Mouse (Mus musculus) ES-E14 (cell line): ENCODE data around the gene Bcl11b. TPM values are rescaled to one million over a fixed set of nuclear protein-coding genes. Genes with fewer than 3 reads are reported as not detected.

Source experiments
- DNase-seq: peaks from one replicate; pipeline ENCODE4 v3.0.0-alpha.2; 2013; ENCODE audit warnings: low read depth, low spot score
- H3K27ac ChIP-seq: 2 replicates; pipeline ENCODE4 v1.5.1; 2012; ENCODE audit warnings: low read depth, mild to moderate bottlenecking, low read length, moderate library complexity, mixed read lengths; ENCODE audit not compliant: poor library complexity, insufficient read depth, severe bottlenecking
- H3K36me3 ChIP-seq: 2 replicates; pipeline ENCODE4 v1.6.1; 2012; ENCODE audit warnings: mild to moderate bottlenecking, low read length, moderate library complexity, mixed read lengths; ENCODE audit not compliant: control insufficient read depth, poor library complexity, insufficient read depth, severe bottlenecking
- H3K4me1 ChIP-seq, 2 experiments: fragments of 150-350 bp in 1 of 2; sonication (generic) in 1 of 2; 2 replicates each; pipeline ENCODE4 v1.6.1; 2012; ENCODE audit warnings: low read length in 2 of 2, mild to moderate bottlenecking in 1 of 2, mixed read lengths in 1 of 2; ENCODE audit not compliant: control insufficient read depth in 2 of 2, insufficient read depth in 2 of 2, poor library complexity in 1 of 2
- H3K4me3 ChIP-seq, 2 experiments: fragments of 150-350 bp in 1 of 2; sonication (generic) in 1 of 2; 2 replicates each; pipeline ENCODE4 v1.5.1; 2012; ENCODE audit warnings: low read length in 2 of 2, low read depth in 1 of 2, mild to moderate bottlenecking in 1 of 2, mixed read lengths in 1 of 2; ENCODE audit not compliant: insufficient read depth in 1 of 2, poor library complexity in 1 of 2, severe bottlenecking in 1 of 2
- H3K9ac ChIP-seq: 2 replicates; pipeline ENCODE4 v1.6.1; 2012; ENCODE audit warnings: low read depth, mild to moderate bottlenecking, low read length, mixed read lengths; ENCODE audit not compliant: poor library complexity, insufficient read depth, severe bottlenecking
- H3K9me3 ChIP-seq: fragments of 150-350 bp; sonication (generic); 2 replicates; pipeline ENCODE4 v1.6.1; 2012; ENCODE audit warnings: low read depth, mild to moderate bottlenecking, low read length; ENCODE audit not compliant: control insufficient read depth, insufficient read depth
- CHD2 ChIP-seq: IDR thresholded peaks from 2 replicates; pipeline ENCODE4 v1.6.1; 2014; ENCODE audit warnings: mild to moderate bottlenecking, low read depth, low read length, inconsistent platforms
- HCFC1 ChIP-seq: IDR thresholded peaks from 2 replicates; pipeline ENCODE4 v1.6.1; 2012; ENCODE audit warnings: low read length, inconsistent platforms, borderline replicate concordance; ENCODE audit not compliant: insufficient read depth
- MAFK ChIP-seq: IDR thresholded peaks from 2 replicates; pipeline ENCODE4 v1.6.1; 2014; ENCODE audit warnings: mild to moderate bottlenecking, low read depth, low read length, inconsistent platforms; ENCODE audit not compliant: insufficient read depth
- ZC3H11A ChIP-seq: IDR thresholded peaks from 2 replicates; pipeline ENCODE4 v1.6.1; 2012; ENCODE audit warnings: low read depth, mild to moderate bottlenecking, inconsistent platforms, low read length, borderline replicate concordance
- ZNF384 ChIP-seq: IDR thresholded peaks from 2 replicates; pipeline ENCODE4 v1.6.1; 2012; ENCODE audit warnings: low read depth, low read length, inconsistent platforms
- in situ Hi-C, 2 experiments: fragments of 600-800 bp; cut with MboI; formaldehyde crosslinking; loops; one replicate each; pipeline ENCODE4 v1.15.1; 2025; ENCODE audit warnings: low sequenced_read_pairs in 2 of 2, inconsistent platforms in 1 of 2; ENCODE audit not compliant: unreplicated experiment in 2 of 2
- total RNA-seq: library from RNA; depleted of rRNA; stranded (reverse); fragments of 300-350 nt; gene quantifications from 2 replicates; pipeline ENCODE4 v1.2.3, GENCODE M21; 2012

Bcl11b gene
- total RNA-seq, 1 experiment, result 0.85 TPM

DNA sequence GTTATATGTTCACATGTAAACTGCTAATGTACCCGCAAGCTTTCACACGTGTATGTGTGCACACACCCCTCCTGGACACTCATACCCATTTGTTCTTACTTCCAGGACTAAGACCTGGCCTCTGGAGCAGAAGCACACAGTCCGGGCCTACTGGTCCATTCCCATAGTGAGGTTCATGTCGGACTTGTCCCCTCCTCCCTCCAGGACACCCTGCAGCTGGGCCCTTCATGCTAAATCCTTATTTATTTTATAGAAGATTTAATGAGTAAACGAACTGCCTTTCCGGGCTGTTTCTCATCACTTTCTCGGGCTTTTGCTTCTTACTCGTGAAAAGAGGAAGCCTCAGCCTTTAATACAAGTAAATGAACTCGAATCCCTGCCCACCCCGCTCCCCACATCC lies 54.0 kb downstream of the Bcl11b start:
- no peak overlapping the region for H3K9ac ChIP-seq
- H3K9me3 ChIP-seq, result no peaks in the 10 kb centered on the region
- in situ Hi-C loops, result no loop called here
- no peaks in the 10 kb centered on the region for H3K36me3 ChIP-seq
- peaks cover 0 to 4% of the 10 kb centered on the region in 2 experiments; a peak in 1 of 4 replicates for H3K4me1 ChIP-seq
- no peak for TF ChIP-seq HCFC1
- no peak for TF ChIP-seq ZC3H11A
- no peak for TF ChIP-seq MAFK
- TF ChIP-seq CHD2, result no peak
- no peak for TF ChIP-seq ZNF384
- H3K4me3 ChIP-seq, result no peak overlapping the region
- DNase-seq, result no peak
- no peak overlapping the region for H3K27ac ChIP-seq

GRCm38 (mm10) chr12:107942100-107942499 lies 61.3 kb downstream of the Bcl11b start:
- Histone ChIP-seq H3K4me3 (no peak overlapping the region), H3K36me3 (no peaks in the 10 kb centered on the region), H3K9me3 (no peaks in the 10 kb centered on the region), H3K27ac (no peak overlapping the region), H3K4me1 (0 out of 4 replicates have a peak, but pooled peaks cover 0 to under 1% of the 10 kb centered on the region in 2 experiments), H3K9ac (no peak overlapping the region)
- TF ChIP-seq ZC3H11A (no peak), CHD2 (no peak), MAFK (no peak), ZNF384 (no peak), HCFC1 (no peak)
- no peak for DNase-seq
- in situ Hi-C loops, result no loop called here

- Histone ChIP-seq H3K27ac (no peak overlapping the region), H3K9me3 (no peaks in the 10 kb centered on the region), H3K36me3 (no peaks in the 10 kb centered on the region), H3K4me3 (no peak overlapping the region), H3K4me1 (no peaks in the 10 kb centered on the region), H3K9ac (no peak overlapping the region)
- no peak for TF ChIP-seq MAFK
- TF ChIP-seq ZNF384, result no peak
- TF ChIP-seq CHD2, result no peak
- no peak for TF ChIP-seq HCFC1
- in situ Hi-C loops, result no loop called here
- DNase-seq, result no peak
Observed at GRCm38 (mm10) chr12:107940774-107941173, 62.6 kb downstream of the Bcl11b start.

DNA sequence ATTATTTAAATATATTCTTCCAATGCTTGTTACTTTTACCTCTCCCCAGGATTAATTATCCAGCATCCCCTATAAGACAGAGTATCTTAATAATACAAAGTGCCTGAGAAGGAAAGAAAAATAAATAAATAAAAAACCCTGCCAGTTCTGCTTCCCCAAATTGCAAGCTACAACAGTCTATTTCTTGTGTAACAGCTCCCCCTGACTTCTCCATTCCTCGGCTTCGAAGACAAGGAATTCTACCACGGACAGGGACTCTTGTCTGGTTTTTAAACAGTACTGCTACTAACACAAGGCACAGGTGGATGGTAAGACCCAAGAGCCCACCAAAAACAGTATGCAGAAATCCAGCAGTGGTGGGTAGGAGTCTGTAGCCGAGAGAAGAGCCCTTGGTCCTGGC lies 64.2 kb downstream of the Bcl11b start:
- Histone ChIP-seq H3K36me3 (no peaks in the 10 kb centered on the region), H3K9ac (no peak overlapping the region), H3K4me3 (no peak overlapping the region), H3K27ac (no peak overlapping the region), H3K9me3 (no peaks in the 10 kb centered on the region), H3K4me1 (no peaks in the 10 kb centered on the region)
- TF ChIP-seq HCFC1 (no peak), CHD2 (no peak), MAFK (no peak), ZNF384 (no peak), ZC3H11A (no peak)
- no peak for DNase-seq
- in situ Hi-C loops, result no loop called here

DNA sequence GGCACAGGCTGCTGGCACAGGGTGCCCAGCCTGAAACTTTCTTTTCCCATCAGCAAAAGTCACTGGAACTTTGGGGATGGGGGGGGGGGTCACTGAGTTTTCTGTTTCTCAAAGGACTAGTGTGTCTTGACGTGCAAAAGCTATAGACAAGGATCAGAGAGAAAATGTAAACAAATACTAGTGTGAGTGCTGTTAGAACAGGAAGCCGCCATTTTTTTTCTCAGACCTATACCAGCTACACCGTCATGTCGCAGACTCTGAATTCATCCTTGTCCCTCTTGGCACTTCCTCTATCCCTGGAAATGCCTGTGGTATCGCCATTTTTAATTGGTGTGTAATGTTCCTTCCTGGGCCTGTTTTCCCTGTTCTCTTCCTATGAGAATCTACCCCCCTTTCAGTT lies 66.4 kb downstream of the Bcl11b start:
- no peak for TF ChIP-seq ZNF384
- TF ChIP-seq MAFK, result no peak
- TF ChIP-seq HCFC1, result no peak
- H3K4me3 ChIP-seq, result no peak overlapping the region
- H3K4me1 ChIP-seq, result no peaks in the 10 kb centered on the region
- H3K9ac ChIP-seq, result no peak overlapping the region
- no peaks in the 10 kb centered on the region for H3K36me3 ChIP-seq
- H3K9me3 ChIP-seq, result no peaks in the 10 kb centered on the region
- DNase-seq, result no peak
- in situ Hi-C loops, result no loop called here
- no peak overlapping the region for H3K27ac ChIP-seq
